Mouse (Mus musculus): ENCODE data around the gene Glp2r. TPM values are rescaled to one million over a fixed set of nuclear protein-coding genes. Genes with fewer than 3 reads are reported as not detected.

Glp2r gene
- total and polyA plus RNA-seq, 2 experiments = under 0.01 TPM; not detected in 1

DNA sequence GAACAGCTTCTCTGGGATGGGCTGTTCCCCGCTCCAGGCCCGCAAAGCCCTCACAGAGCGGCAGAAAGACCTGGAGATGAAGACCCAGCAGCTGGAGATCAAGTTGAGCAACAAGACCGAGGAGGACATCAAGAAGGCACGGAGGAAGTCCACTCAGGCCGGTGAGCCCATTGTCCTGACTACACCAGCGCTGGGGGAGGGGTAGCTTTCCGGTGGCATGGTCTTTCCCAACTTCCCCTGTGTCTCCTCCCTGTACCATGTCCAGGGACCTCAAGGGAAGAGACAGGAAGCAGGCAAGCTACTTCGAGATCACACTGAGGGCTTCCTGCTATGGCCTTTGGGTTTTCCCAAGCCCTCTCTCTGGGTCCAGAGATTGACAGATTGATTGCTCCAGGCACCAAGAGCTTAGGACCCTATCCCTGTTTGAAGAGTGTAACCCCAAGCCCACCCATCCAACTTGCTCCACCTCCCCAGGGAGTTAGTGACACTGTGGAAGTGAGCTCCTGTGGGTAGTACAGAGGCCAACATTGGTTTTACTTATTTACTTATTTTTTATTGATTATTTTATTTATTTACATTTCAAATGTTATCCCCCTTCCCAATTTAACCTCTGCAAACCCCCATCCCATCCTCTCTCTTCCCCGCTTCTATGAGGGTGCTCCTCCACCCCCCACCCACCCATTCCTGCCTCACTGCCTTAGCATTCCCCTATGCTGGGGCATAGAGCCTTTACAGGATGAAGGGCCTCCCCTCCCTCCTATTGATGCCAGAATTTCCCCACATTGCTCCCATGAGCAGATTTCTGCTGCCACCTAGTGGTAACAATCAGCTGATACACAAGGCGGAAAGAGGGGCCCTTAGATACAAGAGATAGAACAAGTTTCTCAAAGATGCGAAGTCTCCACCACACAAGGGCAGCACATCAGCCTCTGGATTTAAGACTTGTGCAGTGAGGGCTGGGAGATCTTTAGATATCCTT lies 95.1 kb downstream of the Glp2r start:
- H3K79me2 ChIP-seq (ENCODE audit: control insufficient read depth, insufficient read depth, low read length) = no peaks in the 10 kb centered on the region
- no peak overlapping the region for H3K27ac ChIP-seq (replicated peaks; ENCODE audit: insufficient read depth, low read depth, low read length)
- no peaks in the 10 kb centered on the region for H3K36me3 ChIP-seq (ENCODE audit: control insufficient read depth, insufficient read depth, low read length)
- H3K4me1 ChIP-seq (ENCODE audit: control insufficient read depth, insufficient read depth, low read length) = no peaks in the 10 kb centered on the region
- TF ChIP-seq POLR2A (IDR thresholded peaks at IDR 0.05; ENCODE audit: extremely low read depth, insufficient read depth, low read length) (no peak), CTCF (IDR thresholded peaks at IDR 0.05; ENCODE audit: low read depth, low read length) (peak; percentile 60)
- no peaks in the 10 kb centered on the region for H3K27me3 ChIP-seq (ENCODE audit: control insufficient read depth, insufficient read depth, low read length)
- H3K4me3 ChIP-seq (ENCODE audit: insufficient read depth, low read depth, low read length) = no peak overlapping the region
- no peak overlapping the region for H3K9ac ChIP-seq (ENCODE audit: low read depth, low read length)
- peak; percentile 30 for DNase-seq (ENCODE audit: extremely low read depth, low read depth, low spot score)
- WGBS = 57% methylated on average over 12 of the region's 12 CpGs

DNA sequence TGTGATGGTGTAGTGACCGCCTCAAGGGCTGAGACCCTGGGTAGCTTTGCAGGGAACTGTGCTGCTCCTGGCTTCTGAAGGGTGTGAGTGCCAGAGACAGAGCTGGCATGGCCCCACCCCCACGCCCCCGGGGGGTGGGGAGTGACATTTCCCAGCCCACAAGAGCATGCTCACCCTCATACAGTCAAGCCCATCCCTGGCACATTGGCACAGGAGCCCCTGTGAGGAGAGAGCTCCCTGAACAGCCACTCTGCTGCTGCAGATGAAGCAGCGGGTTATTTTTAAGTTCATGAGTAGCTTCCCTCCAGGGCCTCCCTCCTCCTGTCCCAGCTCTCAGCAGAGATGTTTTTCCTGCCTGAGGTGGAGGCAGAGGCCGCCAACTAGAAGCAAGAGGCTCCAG lies 98.8 kb downstream of the Glp2r start:
- no peak for DNase-seq (ENCODE audit: extremely low read depth, low read depth, low spot score)
- TF ChIP-seq CTCF (IDR thresholded peaks at IDR 0.05; ENCODE audit: low read depth, low read length) (no peak), POLR2A (IDR thresholded peaks at IDR 0.05; ENCODE audit: extremely low read depth, insufficient read depth, low read length) (no peak)
- no peak overlapping the region for H3K27ac ChIP-seq (replicated peaks; ENCODE audit: insufficient read depth, low read depth, low read length)
- H3K36me3 ChIP-seq (ENCODE audit: control insufficient read depth, insufficient read depth, low read length) = no peaks in the 10 kb centered on the region
- H3K79me2 ChIP-seq (ENCODE audit: control insufficient read depth, insufficient read depth, low read length) = no peaks in the 10 kb centered on the region
- H3K4me1 ChIP-seq (ENCODE audit: control insufficient read depth, insufficient read depth, low read length) = no peaks in the 10 kb centered on the region
- no peak overlapping the region for H3K4me3 ChIP-seq (ENCODE audit: insufficient read depth, low read depth, low read length)
- 80% methylated on average over 5 of the region's 5 CpGs for WGBS
- no peak overlapping the region for H3K9ac ChIP-seq (ENCODE audit: low read depth, low read length)
- no peaks in the 10 kb centered on the region for H3K27me3 ChIP-seq (ENCODE audit: control insufficient read depth, insufficient read depth, low read length)

DNA sequence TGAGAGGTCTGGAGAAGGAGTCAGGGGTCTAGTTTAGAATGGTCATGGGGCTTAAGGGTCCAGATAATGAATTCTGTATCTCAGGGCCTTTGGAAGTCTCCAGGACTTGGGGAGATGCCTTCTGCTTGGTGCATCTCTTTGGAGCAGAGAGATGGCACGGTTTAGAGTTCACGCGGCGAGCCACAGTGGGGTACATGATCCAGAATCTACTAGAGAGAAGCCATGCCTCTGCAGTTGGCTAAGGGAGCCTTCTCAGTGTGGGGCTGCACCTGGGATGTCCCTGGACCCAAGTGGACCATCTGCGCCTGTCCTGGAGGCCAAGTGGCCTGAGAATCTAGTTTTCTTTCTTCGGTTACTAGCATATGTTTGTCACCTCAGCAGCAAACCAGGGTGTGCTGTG lies 100.9 kb downstream of the Glp2r start:
- DNase-seq (ENCODE audit: extremely low read depth, low read depth, low spot score) = no peak
- Histone ChIP-seq H3K79me2 (ENCODE audit: control insufficient read depth, insufficient read depth, low read length) (no peaks in the 10 kb centered on the region), H3K4me1 (ENCODE audit: control insufficient read depth, insufficient read depth, low read length) (no peaks in the 10 kb centered on the region), H3K4me3 (ENCODE audit: insufficient read depth, low read depth, low read length) (no peak overlapping the region), H3K9ac (ENCODE audit: low read depth, low read length) (no peak overlapping the region), H3K27ac (replicated peaks; ENCODE audit: insufficient read depth, low read depth, low read length) (no peak overlapping the region), H3K27me3 (ENCODE audit: control insufficient read depth, insufficient read depth, low read length) (no peaks in the 10 kb centered on the region), H3K36me3 (ENCODE audit: control insufficient read depth, insufficient read depth, low read length) (no peaks in the 10 kb centered on the region)
- TF ChIP-seq CTCF (IDR thresholded peaks at IDR 0.05; ENCODE audit: low read depth, low read length) (no peak), POLR2A (IDR thresholded peaks at IDR 0.05; ENCODE audit: extremely low read depth, insufficient read depth, low read length) (no peak)
- 98% methylated on average over 6 of the region's 6 CpGs for WGBS

DNA sequence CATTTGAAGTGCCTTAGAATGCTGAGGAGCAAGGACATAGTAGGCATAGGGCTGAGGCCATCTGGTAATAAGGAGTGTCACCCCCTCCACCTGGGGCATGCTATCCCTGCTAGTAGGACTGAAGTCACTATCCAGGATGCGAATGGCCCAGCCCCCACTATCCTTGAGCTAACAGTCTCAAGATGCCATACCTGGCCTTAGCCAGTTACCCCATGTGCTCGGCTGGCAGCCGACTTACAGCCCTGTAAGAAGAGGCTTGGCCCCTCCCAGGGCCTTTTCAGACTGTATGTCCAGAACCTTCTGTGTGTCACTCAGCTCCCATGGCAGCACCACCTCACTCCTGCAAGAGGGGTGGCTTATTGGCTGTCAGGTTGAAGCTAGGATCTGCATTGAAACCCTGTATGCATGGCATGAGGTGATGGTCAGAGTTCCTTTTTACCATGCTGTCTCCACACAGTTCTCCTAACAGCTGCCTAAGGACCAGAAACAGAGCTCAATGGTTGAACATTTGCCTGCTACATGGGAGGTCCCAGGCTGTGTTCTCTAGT lies 102.4 kb downstream of the Glp2r start:
- WGBS = 96% methylated on average over 3 of the region's 3 CpGs
- Histone ChIP-seq H3K27me3 (ENCODE audit: control insufficient read depth, insufficient read depth, low read length) (no peaks in the 10 kb centered on the region), H3K4me1 (ENCODE audit: control insufficient read depth, insufficient read depth, low read length) (no peaks in the 10 kb centered on the region), H3K36me3 (ENCODE audit: control insufficient read depth, insufficient read depth, low read length) (no peaks in the 10 kb centered on the region), H3K27ac (replicated peaks; ENCODE audit: insufficient read depth, low read depth, low read length) (no peak overlapping the region), H3K4me3 (ENCODE audit: insufficient read depth, low read depth, low read length) (no peak overlapping the region), H3K79me2 (ENCODE audit: control insufficient read depth, insufficient read depth, low read length) (no peaks in the 10 kb centered on the region), H3K9ac (ENCODE audit: low read depth, low read length) (no peak overlapping the region)
- no peak for DNase-seq (ENCODE audit: extremely low read depth, low read depth, low spot score)
- TF ChIP-seq CTCF (IDR thresholded peaks at IDR 0.05; ENCODE audit: low read depth, low read length) = no peak
- TF ChIP-seq POLR2A (IDR thresholded peaks at IDR 0.05; ENCODE audit: extremely low read depth, insufficient read depth, low read length) = no peak

DNA sequence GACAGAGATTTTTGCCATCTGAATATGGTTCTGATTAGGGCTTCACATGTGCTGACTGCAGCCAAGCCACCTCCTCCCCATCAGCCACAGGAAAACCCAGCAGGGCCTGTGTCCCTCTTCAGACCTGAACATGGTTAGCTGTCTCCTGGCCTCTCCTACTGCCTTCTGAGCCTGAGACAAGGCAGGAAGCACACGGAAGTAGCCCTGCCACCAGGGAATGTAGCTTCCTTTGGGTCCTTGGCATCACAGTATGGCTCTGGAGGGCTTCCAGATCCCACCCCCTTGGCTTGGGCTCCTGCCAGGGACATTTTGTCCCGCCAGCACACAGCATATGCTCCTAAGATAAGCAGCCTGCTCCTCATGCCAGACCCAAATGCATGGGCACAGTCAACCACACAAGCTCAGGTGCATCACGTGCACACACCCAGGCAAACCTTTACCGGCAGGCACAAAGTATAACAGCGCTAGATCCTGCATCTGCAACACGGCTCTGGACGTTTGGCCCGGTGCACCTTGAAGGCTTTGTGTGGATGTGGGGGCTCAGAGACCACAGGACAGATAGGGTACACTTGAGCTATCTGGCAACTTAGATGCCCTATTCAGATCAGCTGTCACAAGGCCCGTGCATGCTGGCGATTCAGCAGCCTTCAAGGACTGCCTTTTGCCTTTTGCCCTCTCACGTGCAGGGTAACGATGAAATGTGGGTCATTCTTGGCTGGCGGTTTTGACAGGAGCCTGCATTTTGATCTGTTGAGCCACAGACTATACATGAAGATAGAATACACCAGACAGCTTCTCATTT lies 103.2 kb downstream of the Glp2r start:
- TF ChIP-seq CTCF (IDR thresholded peaks at IDR 0.05; ENCODE audit: low read depth, low read length) = no peak
- TF ChIP-seq POLR2A (IDR thresholded peaks at IDR 0.05; ENCODE audit: extremely low read depth, insufficient read depth, low read length) = no peak
- H3K27me3 ChIP-seq (ENCODE audit: control insufficient read depth, insufficient read depth, low read length) = no peaks in the 10 kb centered on the region
- H3K27ac ChIP-seq (replicated peaks; ENCODE audit: insufficient read depth, low read depth, low read length) = no peak overlapping the region
- 78% methylated on average over 13 of the region's 13 CpGs for WGBS
- H3K36me3 ChIP-seq (ENCODE audit: control insufficient read depth, insufficient read depth, low read length) = no peaks in the 10 kb centered on the region
- H3K79me2 ChIP-seq (ENCODE audit: control insufficient read depth, insufficient read depth, low read length) = no peaks in the 10 kb centered on the region
- H3K4me3 ChIP-seq (ENCODE audit: insufficient read depth, low read depth, low read length) = no peak overlapping the region
- H3K4me1 ChIP-seq (ENCODE audit: control insufficient read depth, insufficient read depth, low read length) = no peaks in the 10 kb centered on the region
- DNase-seq (ENCODE audit: extremely low read depth, low read depth, low spot score) = peak; percentile 8
- H3K9ac ChIP-seq (ENCODE audit: low read depth, low read length) = no peak overlapping the region
